Mouse (Mus musculus) right cerebral cortex, postnatal 4 days (tissue): ENCODE results near the gene Ntpcr.

ENCODE experiments used
- DNase-seq: peaks from one replicate; pipeline ENCODE4 v3.0.0-alpha.2; 2022

Ntpcr gene

GRCm38 (mm10) chr8:125777478-125778164, 47.9 kb downstream of the Ntpcr start:
- DNase-seq, result no peak

GRCm38 (mm10) chr8:125778919-125779318, 49.2 kb downstream of the Ntpcr start:
- DNase-seq, result no peak

GRCm38 (mm10) chr8:125779656-125780055, 49.9 kb downstream of the Ntpcr start:
- DNase-seq, result no peak

GRCm38 (mm10) chr8:125782161-125782560, 52.4 kb downstream of the Ntpcr start:
- no peak for DNase-seq

- DNase-seq, result no peak
Observed at GRCm38 (mm10) chr8:125786886-125787285, 57.1 kb downstream of the Ntpcr start.

GRCm38 (mm10) chr8:125792816-125793455, 63.2 kb downstream of the Ntpcr start:
- DNase-seq, result no peak

GRCm38 (mm10) chr8:125795341-125795740, 65.6 kb downstream of the Ntpcr start:
- DNase-seq, result no peak

GRCm38 (mm10) chr8:125796970-125797369, 67.2 kb downstream of the Ntpcr start:
- DNase-seq, result no peak
